Mouse (Mus musculus) lung, adult 2 months (tissue): ENCODE measurements around the gene Osgep.

ENCODE experiments used
- CTCF ChIP-seq: fragments of 200-500 bp; IDR thresholded peaks from 2 replicates; pipeline ENCODE4 v1.5.1; 2011; ENCODE audit warnings: mild to moderate bottlenecking, low read length, control low read depth; ENCODE audit not compliant: insufficient read depth
- POLR2A ChIP-seq: fragments of 200-500 bp; IDR thresholded peaks from 2 replicates; pipeline ENCODE4 v1.6.1; 2011; ENCODE audit warnings: low read depth, mild to moderate bottlenecking, control low read depth, low read length, borderline replicate concordance; ENCODE audit errors: extremely low read depth

DNA sequence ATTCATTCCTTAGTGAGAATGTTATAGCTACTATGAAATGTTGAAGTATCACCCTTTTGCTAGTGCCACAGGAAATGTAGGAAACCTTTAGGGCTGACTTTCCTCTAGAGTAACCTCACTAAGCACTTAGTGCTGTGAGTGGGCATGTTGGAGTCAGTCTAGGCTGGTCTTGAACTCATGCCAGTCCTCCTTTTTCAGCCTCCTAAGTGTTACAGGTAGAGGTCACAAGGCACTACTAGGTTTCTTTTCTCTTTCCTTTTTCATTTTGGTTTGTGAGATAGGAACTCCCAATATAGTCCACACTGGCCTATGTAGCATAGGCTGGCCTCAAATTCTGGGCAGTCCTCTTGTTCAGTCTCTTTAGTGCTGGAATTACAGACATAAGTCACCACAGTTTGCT is 29.3 kb downstream of the Osgep start:
- TF ChIP-seq POLR2A (no peak), CTCF (no peak)
